Comparison of ENCODE assay signal across 8 mouse cellular contexts in the genomic region with DNA sequence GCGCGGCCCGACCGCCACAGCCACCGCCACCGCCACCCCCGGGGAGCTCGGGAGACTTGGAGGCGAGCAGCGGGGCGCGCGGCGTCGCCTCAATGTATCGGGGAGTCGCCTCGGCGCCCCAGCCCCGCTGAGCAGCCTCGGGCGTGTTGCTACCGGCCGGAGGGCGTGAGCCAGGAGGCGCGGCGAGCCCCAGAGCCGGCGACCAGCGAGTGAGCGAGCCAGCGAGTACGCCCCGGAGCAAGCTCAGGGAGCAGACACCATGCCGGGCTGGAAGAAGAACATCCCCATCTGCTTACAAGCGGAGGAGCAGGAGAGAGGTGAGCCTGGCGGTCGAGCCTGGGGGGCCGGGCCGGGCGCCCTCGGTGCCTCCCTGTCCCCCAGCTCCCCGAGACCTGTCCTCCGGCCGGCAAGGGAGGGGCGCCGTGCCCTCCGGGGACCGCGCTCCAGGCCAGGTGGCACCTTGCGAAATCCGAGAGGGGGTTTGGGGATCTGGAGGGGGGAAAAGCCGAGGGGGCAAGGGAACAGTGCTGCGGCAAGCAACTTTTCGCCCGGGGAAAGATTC. TPM values are rescaled to one million over a fixed set of nuclear protein-coding genes. Genes with fewer than 3 reads are reported as not detected.
DNase-seq lines count a peak whose midpoint lies in the region; TF ChIP-seq lines count a peak whose summit lies in the region.

No protein-coding gene starts in this region.

- H3K4me1 ChIP-seq in midbrain, embryonic 10.5 days = peaks cover 37% of the 10 kb centered on the region
- peaks cover 12% of the 10 kb centered on the region for H3K4me1 ChIP-seq in testis, adult 2 months (ENCODE audit: control insufficient read depth, insufficient read depth, low read length)

- H3K9me3 ChIP-seq in midbrain, embryonic 10.5 days (replicated peaks) = no peaks in the 10 kb centered on the region

- TF ChIP-seq CTCF in testis, adult 2 months (IDR thresholded peaks at IDR 0.05; ENCODE audit: control insufficient read depth, insufficient read depth, insufficient replicate concordance, low read depth, low read length) = no peak

- DNase-seq in gastrocnemius, postnatal 14 days = peak; percentile 28
- DNase-seq in gastrocnemius, adult 8-10 months (ENCODE audit: low spot score in 2 of 2) = no peak
- peak; percentile 63 for DNase-seq in Muller cell, postnatal 12 days (ENCODE audit: inconsistent ontology term)
- peak; percentile 63 for DNase-seq in embryo, embryonic 10.5 days (ENCODE audit: low spot score)
- peak; percentile 37 for DNase-seq in heart, postnatal 10 days
- peak; percentile 14 to 58 for DNase-seq in left cerebral cortex, postnatal 10 days (ENCODE audit: extremely low spot score in 1 of 2, low spot score in 2 of 2)
- DNase-seq in midbrain, embryonic 10.5 days (ENCODE audit: low spot score) = peak; percentile 78

- peaks cover 12% of the 10 kb centered on the region for H3K27me3 ChIP-seq in midbrain, embryonic 10.5 days (ENCODE audit: low read depth, poor library complexity, severe bottlenecking)
- 0 out of 2 replicates have a peak, but pooled peaks cover 4% of the 10 kb centered on the region for H3K27me3 ChIP-seq in testis, adult 2 months (ENCODE audit: control insufficient read depth, insufficient read depth, low read length)

- intact Hi-C loops in gastrocnemius, postnatal 14 days (cut with DNase I; ENCODE audit: low total_unique reads) = no loop called here
- intact Hi-C loops in heart, postnatal 10 days (cut with DNase I) = no loop called here
- intact Hi-C loops in left cerebral cortex, postnatal 10 days (cut with DNase I) = loop anchor here (5.0 to 10.0 kb wide), 3 partner anchors 183 to 321 kb away; partner anchors contain the start of gene Cand1

- H3K36me3 ChIP-seq in midbrain, embryonic 10.5 days = no peaks in the 10 kb centered on the region
- H3K36me3 ChIP-seq in testis, adult 2 months (ENCODE audit: control insufficient read depth, insufficient read depth, low read length) = no peaks in the 10 kb centered on the region

- peak overlapping the region; percentile 97 for H3K27ac ChIP-seq in midbrain, embryonic 10.5 days (replicated peaks)
- H3K27ac ChIP-seq in testis, adult 2 months (ENCODE audit: control insufficient read depth, insufficient read depth, low read depth, low read length) = peak overlapping the region; percentile 36; the same call in 1 of the 2 replicates

- peak overlapping the region; percentile 90 for H3K4me3 ChIP-seq in midbrain, embryonic 10.5 days
- H3K4me3 ChIP-seq in testis, adult 2 months (ENCODE audit: control insufficient read depth, low read depth, low read length) = peak overlapping the region; percentile 47

- WGBS in midbrain, embryonic 10.5 days = under 1% methylated on average over 57 of the region's 57 CpGs

- TF ChIP-seq POLR2A in testis, adult 2 months (IDR thresholded peaks at IDR 0.05; ENCODE audit: control insufficient read depth, low read depth, low read length) = no peak

RNA-seq across cellular contexts. Expression of gene Grip1, which starts 0.6 kb away (rescaled TPM):
- under 1 TPM; 0.24 to 0.35 TPM for total RNA-seq in gastrocnemius, postnatal 14 days (2021)
- total RNA-seq in gastrocnemius, adult 8-10 months (2022) = not detected
- total RNA-seq in heart, postnatal 10 days (2021) = 1 to 10 TPM; 1.0 to 1.4 TPM
- total RNA-seq in left cerebral cortex, postnatal 10 days (2021) = 10 to 100 TPM; 43.0 to 45.8 TPM
- 5.0 and 5.7 TPM in 2 replicates for polyA plus RNA-seq in midbrain, embryonic 10.5 days (2016; fragmentation: Nextera tagmentation; extraction: Ambion mirVana)
- 80.8 and 84.3 TPM in 2 replicates for polyA plus RNA-seq in testis, adult 2 months (2012; rRNA removed)

Comparison
In these comparisons a context has a peak if more than half of its experiments do, and no peak if none do; other contexts are left out.
1. DNase-seq: peak in gastrocnemius, postnatal 14 days (single experiment), Muller cell, postnatal 12 days (single experiment), embryo, embryonic 10.5 days (single experiment), heart, postnatal 10 days (2 of 2), left cerebral cortex, postnatal 10 days (2 of 2) and midbrain, embryonic 10.5 days (single experiment); none in gastrocnemius, adult 8-10 months (0 of 2).
2. RNA of gene Grip1, which starts 0.6 kb away (total RNA-seq): 43.0 to 45.8 TPM in left cerebral cortex, postnatal 10 days; 1.0 to 1.4 TPM in heart, postnatal 10 days, 0.24 to 0.35 TPM in gastrocnemius, postnatal 14 days and not detected in gastrocnemius, adult 8-10 months; every median in the first group is over 10 times any median in the second.